Mouse (Mus musculus) embryonic facial prominence, embryonic 10.5 days (tissue): Measurements from ENCODE around the gene Rtkn2. TPM values are rescaled to one million over a fixed set of nuclear protein-coding genes. Genes with fewer than 3 reads are reported as not detected.

Experiments
- DNase-seq: peaks from one replicate; pipeline ENCODE4 v3.0.0-alpha.2; 2017; ENCODE audit warnings: low spot score
- H3K27ac ChIP-seq: fragments of 300-500 bp; sonication (generic); replicated peaks from 2 replicates; pipeline ENCODE4 v1.5.1; 2016; ENCODE audit warnings: mild to moderate bottlenecking
- H3K27me3 ChIP-seq: fragments of 300-500 bp; sonication (generic); replicated peaks from 2 replicates; pipeline ENCODE4 v1.6.1; 2016; ENCODE audit warnings: low read depth, mild to moderate bottlenecking; ENCODE audit not compliant: poor library complexity, severe bottlenecking
- H3K36me3 ChIP-seq: fragments of 300-500 bp; sonication (generic); replicated peaks from 2 replicates; pipeline ENCODE4 v1.6.1; 2016; ENCODE audit warnings: mild to moderate bottlenecking, moderate library complexity
- H3K4me1 ChIP-seq: fragments of 300-500 bp; sonication (generic); 2 replicates; pipeline ENCODE4 v1.6.1; 2016
- H3K4me3 ChIP-seq: fragments of 300-500 bp; sonication (generic); 2 replicates; pipeline ENCODE4 v1.5.1; 2016; ENCODE audit warnings: mild to moderate bottlenecking, moderate library complexity
- H3K9me3 ChIP-seq: fragments of 300-500 bp; sonication (generic); 2 replicates; pipeline ENCODE4 v1.6.1; 2016; ENCODE audit warnings: mild to moderate bottlenecking
- WGBS: fragments of 180-500 bp; shearing (Covaris S2); methylation state at CpG from one replicate; pipeline ENCODE4 v1.1.7; 2016; 5-methylcytosine and 5-hydroxymethylcytosine counted together
- polyA plus RNA-seq: library from polyadenylated mRNA; unstranded; fragments of >200 nt; fragmentation: Nextera tagmentation; extraction: Ambion mirVana; gene quantifications from 2 replicates; pipeline ENCODE4 v1.2.1, GENCODE M21; 2016

The Rtkn2 gene
- polyA plus RNA-seq, 1 experiment from 2014 or later, result 11.7 TPM

GRCm38 (mm10) chr10:68052307-68052706 is 72.9 kb downstream of the Rtkn2 start:
- Histone ChIP-seq H3K27ac (no peak overlapping the region), H3K4me1 (no peaks in the 10 kb centered on the region), H3K27me3 (no peaks in the 10 kb centered on the region), H3K4me3 (no peak overlapping the region), H3K9me3 (0 out of 2 replicates have a peak, but pooled peaks cover 2% of the 10 kb centered on the region), H3K36me3 (no peaks in the 10 kb centered on the region)
- no peak for DNase-seq
- WGBS, result 86% methylated on average over 8 of the region's 8 CpGs

- Histone ChIP-seq H3K4me1 (no peaks in the 10 kb centered on the region), H3K4me3 (no peak overlapping the region), H3K36me3 (no peaks in the 10 kb centered on the region), H3K27me3 (no peaks in the 10 kb centered on the region), H3K9me3 (0 out of 2 replicates have a peak, but pooled peaks cover 2% of the 10 kb centered on the region), H3K27ac (no peak overlapping the region)
- DNase-seq, result no peak
- 78% methylated on average over 5 of the region's 5 CpGs for WGBS
These were observed 74.8 kb downstream of the Rtkn2 start for GRCm38 (mm10) chr10:68054131-68054530.

- Histone ChIP-seq H3K9me3 (0 out of 2 replicates have a peak, but pooled peaks cover 2% of the 10 kb centered on the region), H3K27ac (no peak overlapping the region), H3K36me3 (no peaks in the 10 kb centered on the region), H3K4me1 (no peaks in the 10 kb centered on the region), H3K27me3 (no peaks in the 10 kb centered on the region), H3K4me3 (no peak overlapping the region)
- WGBS, result 85% methylated on average over 6 of the region's 6 CpGs
- DNase-seq, result no peak
These were observed 75.3 kb downstream of the Rtkn2 start for GRCm38 (mm10) chr10:68054706-68055105.

GRCm38 (mm10) chr10:68057841-68058240 is 78.5 kb downstream of the Rtkn2 start:
- H3K27ac ChIP-seq, result no peak overlapping the region
- no peaks in the 10 kb centered on the region for H3K36me3 ChIP-seq
- no peaks in the 10 kb centered on the region for H3K4me1 ChIP-seq
- H3K4me3 ChIP-seq, result no peak overlapping the region
- no peak for DNase-seq
- WGBS, result 92% methylated on average over 3 of the region's 3 CpGs
- H3K9me3 ChIP-seq, result no peaks in the 10 kb centered on the region
- no peaks in the 10 kb centered on the region for H3K27me3 ChIP-seq

- H3K9me3 ChIP-seq, result no peaks in the 10 kb centered on the region
- WGBS, result 94% methylated on average over 1 of the region's 1 CpGs
- H3K4me1 ChIP-seq, result no peaks in the 10 kb centered on the region
- no peaks in the 10 kb centered on the region for H3K36me3 ChIP-seq
- H3K4me3 ChIP-seq, result no peak overlapping the region
- no peak overlapping the region for H3K27ac ChIP-seq
- H3K27me3 ChIP-seq, result no peaks in the 10 kb centered on the region
- DNase-seq, result no peak
These were observed 79.0 kb downstream of the Rtkn2 start for GRCm38 (mm10) chr10:68058378-68058777.

- 82% methylated on average over 16 of the region's 16 CpGs for WGBS
- no peaks in the 10 kb centered on the region for H3K9me3 ChIP-seq
- H3K4me1 ChIP-seq, result 0 out of 2 replicates have a peak, but pooled peaks cover 3% of the 10 kb centered on the region
- H3K4me3 ChIP-seq, result no peak overlapping the region
- no peaks in the 10 kb centered on the region for H3K27me3 ChIP-seq
- no peak overlapping the region; the same call in 1 of the 2 replicates for H3K27ac ChIP-seq
- DNase-seq, result no peak
- no peaks in the 10 kb centered on the region for H3K36me3 ChIP-seq
These were observed 81.3 kb downstream of the Rtkn2 start for GRCm38 (mm10) chr10:68060590-68061248.

GRCm38 (mm10) chr10:68061249-68061615 is 81.9 kb downstream of the Rtkn2 start:
- no peak overlapping the region; the same call in 1 of the 2 replicates for H3K27ac ChIP-seq
- WGBS, result 81% methylated on average over 8 of the region's 8 CpGs
- H3K4me3 ChIP-seq, result no peak overlapping the region
- DNase-seq, result no peak
- no peaks in the 10 kb centered on the region for H3K9me3 ChIP-seq
- H3K4me1 ChIP-seq, result 0 out of 2 replicates have a peak, but pooled peaks cover 3% of the 10 kb centered on the region
- H3K36me3 ChIP-seq, result no peaks in the 10 kb centered on the region
- no peaks in the 10 kb centered on the region for H3K27me3 ChIP-seq

GRCm38 (mm10) chr10:68063806-68064545 is 84.6 kb downstream of the Rtkn2 start:
- H3K36me3 ChIP-seq, result no peaks in the 10 kb centered on the region
- no peaks in the 10 kb centered on the region for H3K27me3 ChIP-seq
- WGBS, result 63% methylated on average over 8 of the region's 8 CpGs
- no peak overlapping the region for H3K4me3 ChIP-seq
- DNase-seq, result no peak
- no peak overlapping the region for H3K27ac ChIP-seq
- no peaks in the 10 kb centered on the region for H3K9me3 ChIP-seq
- H3K4me1 ChIP-seq, result 0 out of 2 replicates have a peak, but pooled peaks cover 3% of the 10 kb centered on the region

GRCm38 (mm10) chr10:68064571-68064970 is 85.2 kb downstream of the Rtkn2 start:
- Histone ChIP-seq H3K36me3 (no peaks in the 10 kb centered on the region), H3K27ac (no peak overlapping the region), H3K4me1 (0 out of 2 replicates have a peak, but pooled peaks cover 3% of the 10 kb centered on the region), H3K4me3 (no peak overlapping the region), H3K27me3 (no peaks in the 10 kb centered on the region), H3K9me3 (no peaks in the 10 kb centered on the region)
- DNase-seq, result no peak
- WGBS, result 83% methylated on average over 10 of the region's 10 CpGs

DNA sequence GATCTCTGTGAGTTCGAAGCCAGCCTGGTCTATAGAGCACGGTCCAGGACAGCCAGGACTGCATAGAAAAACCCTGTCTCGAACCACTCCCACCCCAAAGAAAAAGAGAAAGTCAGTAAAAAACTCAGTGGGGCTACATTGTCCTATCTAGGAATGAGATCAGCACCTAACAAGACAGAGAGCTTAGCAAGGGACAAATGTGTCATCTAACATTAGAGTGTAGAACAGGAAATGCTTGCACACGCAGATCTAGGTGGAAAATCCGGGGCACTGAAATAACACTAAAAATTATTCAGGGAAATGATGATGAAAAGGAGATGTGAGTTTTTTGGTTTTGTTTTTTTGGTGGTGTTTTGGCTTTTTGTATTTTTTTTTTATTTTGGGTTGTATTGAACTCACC is 86.8 kb downstream of the Rtkn2 start:
- 0 out of 2 replicates have a peak, but pooled peaks cover 3% of the 10 kb centered on the region for H3K4me1 ChIP-seq
- H3K27me3 ChIP-seq, result no peaks in the 10 kb centered on the region
- no peak overlapping the region for H3K4me3 ChIP-seq
- no peak overlapping the region for H3K27ac ChIP-seq
- WGBS, result 93% methylated on average over 5 of the region's 5 CpGs
- no peaks in the 10 kb centered on the region for H3K9me3 ChIP-seq
- no peaks in the 10 kb centered on the region for H3K36me3 ChIP-seq
- no peak for DNase-seq

DNA sequence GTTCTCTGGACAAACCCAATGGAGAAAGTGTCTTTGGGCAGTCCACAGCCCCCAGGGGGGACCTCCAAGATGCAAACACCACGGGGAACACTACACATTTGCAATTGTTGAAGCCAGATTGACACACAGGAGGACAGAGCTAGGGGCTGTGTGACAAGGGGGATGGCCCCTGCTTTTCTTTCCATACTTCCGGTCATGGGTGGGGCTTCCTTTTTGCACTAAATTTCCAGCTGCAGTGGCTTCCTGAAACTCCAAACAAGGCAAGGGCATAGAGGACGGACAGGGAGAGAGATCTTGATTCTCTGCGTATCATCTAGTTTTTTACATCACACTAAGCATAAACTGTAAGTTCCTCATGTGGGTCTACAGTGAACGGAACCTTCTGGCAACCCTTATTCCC is 88.6 kb downstream of the Rtkn2 start:
- WGBS, result 81% methylated on average over 5 of the region's 5 CpGs
- H3K27ac ChIP-seq, result no peak overlapping the region
- 0 out of 2 replicates have a peak, but pooled peaks cover 3% of the 10 kb centered on the region for H3K4me1 ChIP-seq
- H3K9me3 ChIP-seq, result no peaks in the 10 kb centered on the region
- no peaks in the 10 kb centered on the region for H3K36me3 ChIP-seq
- H3K27me3 ChIP-seq, result no peaks in the 10 kb centered on the region
- DNase-seq, result no peak
- H3K4me3 ChIP-seq, result no peak overlapping the region

DNA sequence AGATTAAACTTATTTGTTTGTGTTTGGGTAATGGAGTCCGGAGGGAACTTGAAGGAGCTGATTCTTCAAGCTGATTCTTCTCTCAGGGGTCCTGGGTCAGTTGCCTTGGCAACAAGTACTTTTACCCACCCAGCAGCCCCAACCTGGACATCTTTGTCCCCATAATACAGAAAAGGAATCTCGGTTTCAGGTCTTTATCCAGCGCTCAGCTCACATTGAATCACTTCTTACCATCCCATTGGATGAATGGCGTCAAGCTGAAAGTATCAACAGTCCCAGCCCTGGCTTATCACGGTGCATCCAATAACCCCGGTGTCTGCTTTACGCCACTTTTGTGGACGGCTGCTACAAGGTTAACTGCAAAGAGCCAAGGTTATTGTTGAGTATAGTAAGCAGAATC is 89.1 kb downstream of the Rtkn2 start:
- no peak for DNase-seq
- Histone ChIP-seq H3K36me3 (no peaks in the 10 kb centered on the region), H3K27me3 (no peaks in the 10 kb centered on the region), H3K4me3 (no peak overlapping the region), H3K4me1 (0 out of 2 replicates have a peak, but pooled peaks cover 3% of the 10 kb centered on the region), H3K27ac (no peak overlapping the region), H3K9me3 (no peaks in the 10 kb centered on the region)
- WGBS, result 90% methylated on average over 8 of the region's 8 CpGs

DNA sequence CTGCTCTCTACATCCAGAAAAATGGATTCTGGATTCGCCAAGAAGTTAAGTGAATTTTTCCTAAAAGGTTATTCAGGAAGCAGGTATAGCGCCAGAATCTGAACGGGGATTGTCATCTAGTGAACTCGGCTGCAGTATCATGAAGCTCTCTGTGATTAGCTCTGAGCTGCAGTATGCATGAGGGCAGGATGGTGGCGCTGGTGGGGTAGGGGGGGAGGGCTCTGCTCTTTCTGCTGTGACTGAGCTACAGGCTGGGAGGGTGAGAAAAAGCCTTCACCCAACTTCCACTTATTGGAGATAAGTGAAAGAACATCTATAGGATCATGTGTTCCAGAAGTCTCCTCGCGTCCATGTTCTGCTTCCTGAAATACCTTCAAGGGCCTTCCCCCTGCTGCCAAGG is 91.7 kb downstream of the Rtkn2 start:
- H3K27me3 ChIP-seq, result no peaks in the 10 kb centered on the region
- no peaks in the 10 kb centered on the region for H3K9me3 ChIP-seq
- DNase-seq, result no peak
- no peak overlapping the region for H3K27ac ChIP-seq
- H3K36me3 ChIP-seq, result no peaks in the 10 kb centered on the region
- no peaks in the 10 kb centered on the region for H3K4me1 ChIP-seq
- 81% methylated on average over 7 of the region's 7 CpGs for WGBS
- H3K4me3 ChIP-seq, result no peak overlapping the region
